Mouse (Mus musculus) spleen, postnatal 4 days (tissue): ENCODE data around the gene 2410131K14Rik.

ENCODE experiments used
- DNase-seq, 2 experiments: peaks; one replicate each; pipeline ENCODE4 v3.0.0; 2022; ENCODE audit warnings: low spot score in 2 of 2

The 2410131K14Rik gene

GRCm38 (mm10) chr5:118244606-118245443, at the start of gene 2410131K14Rik, which contains the start of gene Rnft2:
Gene 2410131K14Rik (plus strand): TSS chr5:118245227.
Gene Rnft2 (minus strand): TSS chr5:118245116.
- peak; percentile 96 to 98 for DNase-seq

- DNase-seq = no peak
Measured at GRCm38 (mm10) chr5:118197421-118197820, 47.6 kb upstream of the 2410131K14Rik start.

GRCm38 (mm10) chr5:118199670-118200069, 45.4 kb upstream of the 2410131K14Rik start:
- DNase-seq = no peak

DNA sequence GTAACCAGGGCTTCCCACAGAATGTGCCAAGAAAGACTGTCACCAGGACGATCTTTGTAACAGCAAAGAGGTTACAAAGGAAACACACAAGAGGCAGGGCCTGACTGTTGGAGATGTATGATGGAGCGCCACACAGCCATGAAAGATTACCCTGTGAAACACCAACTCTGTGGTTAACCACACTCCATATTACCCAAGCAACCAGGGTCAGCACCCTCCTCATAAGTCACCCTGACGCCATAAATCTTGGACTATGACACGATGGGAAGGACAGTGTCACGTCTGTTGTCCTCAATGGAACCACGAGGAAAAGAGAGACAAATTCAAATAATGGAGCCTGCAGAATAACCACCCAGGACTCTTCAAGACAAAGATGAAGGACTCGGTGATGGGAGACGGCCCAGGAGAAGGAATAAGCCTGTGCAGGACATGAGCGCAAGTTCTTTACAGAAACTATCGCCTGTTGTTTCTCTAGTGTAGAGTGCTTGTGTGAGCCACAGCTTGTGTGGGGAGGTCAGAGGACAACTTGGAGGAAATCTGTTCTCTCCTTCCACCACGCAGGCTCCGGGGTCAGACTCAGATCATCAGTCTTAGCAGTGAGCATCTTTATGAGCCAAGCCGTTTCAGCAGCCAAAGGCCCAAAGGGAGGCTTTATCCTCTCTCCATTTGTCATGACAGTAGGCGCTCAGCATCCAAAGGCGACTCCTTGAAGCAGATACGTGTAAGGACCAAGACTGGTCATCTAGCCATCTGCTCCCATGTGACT, 40.2 kb upstream of the 2410131K14Rik start:
- DNase-seq = no peak

DNA sequence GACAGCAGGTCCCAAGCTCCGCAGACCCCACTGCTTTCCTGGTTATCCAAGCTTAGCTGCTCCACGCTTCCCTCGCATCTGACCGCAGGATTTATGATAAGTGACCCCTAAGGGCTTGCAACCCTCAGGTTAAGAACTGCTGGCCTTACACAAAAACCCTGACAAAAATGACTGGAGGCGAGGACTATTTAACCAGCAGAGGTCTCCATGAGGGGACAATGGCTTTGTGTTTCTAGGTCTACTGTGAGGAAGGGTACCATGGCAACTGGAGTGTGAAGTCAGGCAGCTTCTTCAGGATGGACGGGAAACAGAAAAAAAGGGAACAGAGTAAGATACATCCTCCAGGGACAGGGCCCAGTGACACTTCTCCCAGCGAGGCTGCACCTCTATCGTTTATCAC, 39.2 kb upstream of the 2410131K14Rik start:
- DNase-seq = no peak

- DNase-seq = no peak
Measured at GRCm38 (mm10) chr5:118214012-118214411, 31.0 kb upstream of the 2410131K14Rik start.

- DNase-seq = no peak
Measured at GRCm38 (mm10) chr5:118214418-118215154, 30.4 kb upstream of the 2410131K14Rik start.

DNA sequence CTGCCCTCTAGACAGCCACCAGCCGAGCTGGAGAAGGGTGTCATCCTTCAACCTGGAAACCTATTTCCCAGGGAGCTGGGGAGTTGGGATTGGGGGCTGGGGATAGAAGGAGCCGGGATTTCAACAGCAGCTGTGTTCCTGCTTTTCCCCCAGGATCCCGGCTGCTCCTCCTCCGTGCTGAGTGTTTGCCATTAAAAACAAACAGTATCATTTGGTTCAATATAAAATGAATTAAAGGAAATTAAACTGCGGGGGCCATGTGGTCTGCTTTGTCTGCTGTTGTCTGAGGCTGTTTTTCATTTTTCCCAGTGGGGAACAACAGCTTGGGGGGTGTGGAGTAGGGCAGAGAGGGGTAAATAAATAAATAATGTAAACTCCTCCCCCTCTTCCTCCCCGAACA, 27.6 kb upstream of the 2410131K14Rik start:
- no peak for DNase-seq

DNA sequence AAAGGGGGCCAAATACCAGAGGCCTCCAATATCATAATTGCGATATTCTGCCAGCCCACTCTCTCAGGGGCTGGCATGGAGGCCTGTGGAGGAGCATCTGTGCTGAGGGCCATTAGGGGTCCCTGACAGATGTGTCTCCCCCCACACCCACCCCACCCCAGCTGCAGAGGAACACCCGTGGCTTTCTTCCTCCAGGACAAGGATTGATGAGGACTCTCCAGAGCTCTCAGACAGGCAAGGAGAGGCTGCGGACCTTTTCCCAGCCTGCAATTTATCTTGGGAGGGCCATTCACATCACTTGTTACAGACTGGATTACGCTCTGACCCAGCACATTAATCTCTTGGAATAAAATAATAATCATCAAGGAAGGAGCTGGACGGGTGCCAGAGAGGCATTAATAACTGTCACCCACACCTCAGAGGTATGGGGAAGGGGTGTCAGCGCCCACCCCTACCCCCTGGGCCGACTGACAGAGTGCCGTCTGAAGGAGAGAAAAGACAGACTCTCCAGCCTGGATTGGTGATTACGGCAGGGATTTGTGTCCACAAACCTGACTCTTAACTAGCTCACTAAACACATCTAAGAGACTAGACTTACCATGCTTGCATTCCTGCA, 21.8 kb upstream of the 2410131K14Rik start:
- no peak for DNase-seq

- no peak for DNase-seq
Measured at GRCm38 (mm10) chr5:118230071-118230611, 14.9 kb upstream of the 2410131K14Rik start.

GRCm38 (mm10) chr5:118236891-118237290, 8.1 kb upstream of the 2410131K14Rik start:
- DNase-seq = no peak

- DNase-seq = no peak
Measured at GRCm38 (mm10) chr5:118239671-118240070, 5.4 kb upstream of the 2410131K14Rik start.

- DNase-seq = no peak
Measured at GRCm38 (mm10) chr5:118245606-118246308, 730 bp downstream of the 2410131K14Rik start.

- DNase-seq = no peak
Measured at GRCm38 (mm10) chr5:118247378-118247777, 2.4 kb downstream of the 2410131K14Rik start.

DNA sequence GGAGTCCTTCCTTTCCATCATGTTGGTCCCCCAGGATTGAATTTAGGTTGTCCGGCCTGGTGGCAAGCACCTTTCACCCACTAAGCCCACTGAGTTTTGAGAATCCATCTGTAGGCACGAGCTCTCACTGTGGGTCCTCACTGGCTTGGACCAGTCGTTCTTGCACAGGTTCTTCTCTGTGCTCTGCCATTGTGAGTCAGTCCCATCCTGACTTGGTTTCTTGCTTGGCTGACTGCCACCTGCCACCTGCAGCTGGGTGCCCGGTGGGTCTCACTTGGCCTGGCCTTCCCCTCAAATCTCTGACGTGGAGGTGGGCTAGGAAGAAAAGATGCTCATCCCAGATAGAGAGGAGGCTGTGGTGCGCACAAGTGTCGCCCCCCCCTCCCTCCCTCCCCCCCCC, 6.0 kb downstream of the 2410131K14Rik start:
- DNase-seq = no peak

DNA sequence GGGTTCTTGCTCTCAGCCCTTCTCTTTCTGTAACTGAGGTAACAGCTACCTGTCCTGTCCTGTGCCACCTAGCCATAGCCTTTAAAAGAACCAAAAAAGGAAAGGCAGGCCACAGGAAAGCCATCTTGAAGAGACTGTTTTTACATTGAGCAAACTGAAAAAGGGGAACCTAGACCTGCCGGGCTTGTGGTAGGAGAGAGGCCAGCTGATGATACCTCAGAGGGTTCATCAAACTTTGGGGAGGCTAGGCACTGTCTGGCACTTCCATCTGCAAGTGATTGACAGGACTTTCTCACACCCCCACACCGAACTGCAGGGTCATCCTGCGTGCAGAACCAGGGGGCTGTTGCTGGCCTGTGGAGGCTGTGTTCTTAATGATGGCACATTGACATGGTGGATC, 8.5 kb downstream of the 2410131K14Rik start:
- DNase-seq = no peak

DNA sequence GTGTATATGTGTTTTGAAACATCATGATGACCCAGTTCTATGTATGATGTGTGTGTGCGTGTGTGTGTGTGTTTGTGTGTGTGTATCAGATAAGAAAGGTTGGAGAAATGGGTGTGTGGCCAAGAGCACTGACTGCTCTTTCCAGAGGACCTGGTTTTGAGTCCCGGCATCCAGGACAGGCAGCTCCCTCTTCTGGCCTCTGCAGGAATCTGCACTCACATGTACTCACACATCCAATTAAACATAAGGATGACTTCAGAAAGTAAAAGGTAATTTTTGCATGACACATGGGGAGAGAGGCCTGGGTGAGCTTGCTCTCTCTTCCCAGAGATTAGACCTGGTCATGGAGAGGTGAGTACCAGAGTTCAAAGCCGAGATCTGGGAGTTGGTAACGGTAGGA, 12.0 kb downstream of the 2410131K14Rik start:
- no peak for DNase-seq

- DNase-seq = no peak
Measured at GRCm38 (mm10) chr5:118259152-118259551, 14.1 kb downstream of the 2410131K14Rik start.

GRCm38 (mm10) chr5:118259636-118260035, 14.6 kb downstream of the 2410131K14Rik start:
- DNase-seq = no peak

GRCm38 (mm10) chr5:118260055-118260454, 15.0 kb downstream of the 2410131K14Rik start:
- DNase-seq = no peak

DNA sequence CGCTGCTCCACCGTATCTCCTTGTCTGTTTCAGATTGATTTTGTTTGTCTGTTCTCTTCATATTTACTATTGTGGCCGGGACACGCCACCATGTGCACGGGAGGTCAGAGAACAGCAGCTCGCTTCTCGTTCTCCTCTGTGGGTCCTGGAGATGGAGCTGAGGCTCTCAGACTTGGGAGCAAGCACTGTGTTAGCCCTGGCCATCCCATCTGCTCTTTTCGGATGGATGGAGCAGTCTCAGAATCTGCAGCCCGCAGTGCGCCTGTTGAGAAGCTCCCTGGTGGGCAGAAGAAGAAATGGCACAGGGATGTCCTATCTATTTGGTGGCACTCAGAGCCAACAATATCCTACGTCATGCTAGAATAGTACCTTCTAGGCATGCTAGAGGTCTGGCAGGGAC, 15.6 kb downstream of the 2410131K14Rik start:
- no peak for DNase-seq
